Mouse (Mus musculus): Measurements from ENCODE around the gene Ticam1.

- no peak for TF ChIP-seq POLR2A (IDR thresholded peaks at IDR 0.05; ENCODE audit: extremely low read depth, insufficient read depth, low read length)
- TF ChIP-seq CTCF (IDR thresholded peaks at IDR 0.05; ENCODE audit: extremely low read depth, insufficient read depth, low read length) = no peak
Measured at GRCm38 (mm10) chr17:56226566-56226965, 50.0 kb downstream of the Ticam1 start.
